Mouse (Mus musculus): ENCODE results near the gene Zfp428.

Gene Zfp428

DNA sequence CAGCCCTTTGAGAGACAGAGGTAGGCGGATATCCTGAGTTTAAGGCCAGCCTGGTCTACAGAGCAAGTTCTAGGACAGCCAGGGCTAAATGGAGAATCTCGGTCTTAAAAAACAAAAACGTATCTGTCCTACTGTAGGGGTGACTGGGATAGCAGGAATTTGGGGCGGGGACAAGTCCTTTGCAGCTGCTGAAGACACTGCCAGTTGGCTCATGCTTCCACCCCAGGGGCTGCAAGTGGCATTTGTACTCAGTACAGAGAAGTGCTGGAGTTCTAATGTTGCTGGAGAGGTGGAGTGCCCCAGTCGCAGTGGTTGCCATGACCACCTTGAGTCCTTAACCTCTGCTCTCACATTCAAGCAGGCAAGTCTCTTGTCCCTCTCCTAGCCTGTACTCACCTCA, 16.0 kb downstream of the Zfp428 start:
- DNase-seq (ENCODE audit: low spot score) = no peak

DNA sequence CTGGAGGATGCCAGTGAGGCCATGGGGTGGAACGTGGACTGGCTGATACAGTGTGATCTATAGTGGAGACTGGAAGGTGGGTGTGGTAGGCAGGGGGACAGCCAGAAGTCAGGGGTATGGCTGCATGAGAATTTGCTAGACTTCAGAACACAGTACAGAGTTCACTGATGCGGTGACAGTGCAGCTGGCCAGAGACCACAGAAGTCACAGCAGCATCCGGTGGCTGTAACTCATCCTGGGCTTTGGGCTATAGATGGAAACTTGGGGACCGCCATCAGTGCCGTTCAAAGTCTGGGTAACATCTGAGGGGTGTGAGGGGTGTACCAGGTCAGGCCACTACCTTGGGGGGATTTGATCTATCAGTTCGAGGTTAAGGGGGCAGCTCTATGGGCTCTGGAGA, 16.9 kb downstream of the Zfp428 start:
- no peak for DNase-seq (ENCODE audit: low spot score)

GRCm38 (mm10) chr7:24524978-24525377, 18.2 kb downstream of the Zfp428 start:
- no peak for DNase-seq (ENCODE audit: low spot score)

- no peak for DNase-seq (ENCODE audit: low spot score)
Observed at GRCm38 (mm10) chr7:24525686-24526420, 19.0 kb downstream of the Zfp428 start.

- no peak for DNase-seq (ENCODE audit: low spot score)
Observed at GRCm38 (mm10) chr7:24528861-24529260, 22.1 kb downstream of the Zfp428 start.

- DNase-seq (ENCODE audit: low spot score) = no peak
Observed at GRCm38 (mm10) chr7:24529580-24529979, 22.8 kb downstream of the Zfp428 start.

DNA sequence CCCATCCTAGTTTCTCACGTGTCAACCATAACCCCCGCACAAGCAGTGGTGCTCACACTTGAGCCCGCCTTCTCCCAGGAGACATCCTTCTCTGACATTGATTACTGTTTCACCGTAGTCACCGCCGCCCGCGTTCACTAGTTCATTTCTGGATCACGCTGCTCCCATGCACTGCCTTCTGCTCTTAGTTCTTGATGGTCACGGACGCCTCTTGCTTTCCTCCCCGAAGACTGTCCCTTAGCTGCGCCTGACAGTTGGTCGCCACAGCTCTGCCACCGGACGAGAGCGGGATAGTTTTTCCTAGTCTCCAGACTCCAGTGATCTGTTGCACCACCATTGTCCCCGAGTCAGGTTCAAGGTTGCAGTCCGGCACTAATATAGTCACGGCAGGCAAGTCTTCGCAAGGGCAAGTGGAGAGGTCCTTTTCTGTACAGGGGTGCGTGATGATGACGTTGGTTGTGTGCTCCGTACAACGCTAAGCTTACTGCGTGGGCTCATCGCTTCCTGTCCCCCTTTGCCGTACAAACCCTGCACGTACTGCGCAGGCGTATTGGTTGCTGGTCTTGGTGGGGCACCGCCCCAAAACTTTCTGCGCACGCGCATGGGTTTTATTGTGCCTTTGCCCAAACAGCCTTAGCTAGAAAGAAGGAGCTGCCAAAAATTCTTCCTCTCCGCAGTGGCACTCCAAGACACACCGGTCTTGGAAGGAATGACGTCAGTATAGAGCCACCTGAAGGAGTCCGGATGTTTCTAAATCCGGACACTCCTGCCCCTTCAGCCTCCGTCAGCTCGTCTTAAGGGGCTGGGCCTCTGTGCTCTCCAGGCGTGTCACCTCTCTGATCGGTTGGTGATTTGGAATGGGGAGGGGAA, 23.5 kb downstream of the Zfp428 start, which contains the start of gene Irgq:
Gene Irgq (plus strand): TSS at position 628 of the 870 bp plus-strand sequence.
- DNase-seq (ENCODE audit: low spot score) = peak; percentile 98

DNA sequence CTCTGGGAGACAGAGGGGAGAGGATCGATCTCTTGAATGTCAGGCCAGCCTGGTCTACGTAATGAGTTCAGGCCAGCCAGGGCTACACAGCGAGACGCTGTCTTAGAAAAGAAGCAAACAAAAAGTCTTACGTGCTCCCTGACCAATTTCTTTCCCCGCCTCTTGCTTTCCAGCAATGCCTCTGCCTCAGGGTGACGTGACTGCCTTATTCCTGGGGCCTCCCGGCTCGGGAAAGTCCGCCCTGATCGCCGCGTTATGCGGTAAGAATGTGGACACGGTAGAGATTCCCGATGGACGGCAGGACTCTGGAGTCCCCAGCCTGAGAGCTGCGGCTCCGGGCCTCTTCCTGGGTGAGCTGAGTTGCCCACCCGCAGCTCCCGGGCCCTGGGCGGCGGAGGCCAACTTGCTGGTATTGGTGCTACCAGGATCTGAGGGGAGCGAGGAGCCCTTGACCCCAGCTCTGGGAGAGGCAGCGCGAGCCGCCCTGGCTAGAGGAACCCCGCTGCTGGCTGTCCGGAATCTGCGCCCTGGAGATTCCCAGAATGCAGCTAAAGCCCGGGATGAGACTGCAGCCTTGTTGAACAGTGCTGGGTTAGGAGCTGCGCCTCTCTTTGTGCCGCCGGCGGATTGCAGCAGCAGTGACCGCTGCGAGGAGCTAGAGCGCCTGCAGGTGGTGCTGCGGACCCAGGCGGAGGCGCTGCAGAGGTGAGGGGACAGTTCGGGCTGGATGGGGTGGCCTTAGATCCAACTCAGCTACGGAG, 24.6 kb downstream of the Zfp428 start:
- peak; percentile 84 for DNase-seq (ENCODE audit: low spot score)

- DNase-seq (ENCODE audit: low spot score) = no peak
Observed at GRCm38 (mm10) chr7:24533031-24533571, 26.3 kb downstream of the Zfp428 start.

DNA sequence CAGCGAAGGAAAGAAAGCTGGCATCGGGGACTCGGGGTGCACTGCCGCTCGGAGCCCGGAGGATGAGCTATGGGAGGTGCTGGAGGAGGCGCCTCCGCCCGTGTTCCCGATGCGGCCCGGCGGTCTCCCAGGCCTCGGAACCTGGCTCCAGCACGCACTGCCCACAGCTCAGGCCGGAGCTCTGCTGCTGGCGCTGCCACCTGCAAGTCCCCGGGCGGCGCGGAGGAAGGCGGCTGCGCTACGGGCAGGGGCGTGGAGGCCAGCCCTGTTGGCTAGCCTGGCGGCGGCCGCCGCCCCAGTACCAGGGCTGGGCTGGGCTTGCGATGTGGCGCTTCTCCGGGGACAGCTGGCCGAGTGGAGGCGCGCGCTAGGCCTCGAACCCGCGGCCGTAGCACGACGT, 27.0 kb downstream of the Zfp428 start:
- peak; percentile 40 for DNase-seq (ENCODE audit: low spot score)

- no peak for DNase-seq (ENCODE audit: low spot score)
Observed at GRCm38 (mm10) chr7:24534301-24534700, 27.5 kb downstream of the Zfp428 start.

DNA sequence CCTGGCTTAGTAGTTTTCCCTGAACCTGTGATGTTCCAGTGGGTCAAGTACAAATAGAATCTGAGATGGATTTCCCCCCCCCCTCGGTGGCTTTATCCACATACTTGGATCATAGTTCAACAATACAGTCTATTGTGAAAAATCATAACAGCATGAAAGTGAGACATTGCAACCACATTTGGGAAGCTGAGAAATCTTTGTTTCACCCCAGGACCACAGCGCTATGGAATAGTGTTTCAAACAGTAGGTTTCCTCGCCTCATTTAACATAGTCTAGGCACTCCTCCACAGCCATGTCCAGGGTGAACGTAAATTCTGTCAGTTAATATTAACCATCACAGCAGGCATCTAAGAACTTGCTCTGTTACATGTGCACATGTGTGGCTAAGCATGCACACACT, 30.3 kb downstream of the Zfp428 start:
- no peak for DNase-seq (ENCODE audit: low spot score)

DNA sequence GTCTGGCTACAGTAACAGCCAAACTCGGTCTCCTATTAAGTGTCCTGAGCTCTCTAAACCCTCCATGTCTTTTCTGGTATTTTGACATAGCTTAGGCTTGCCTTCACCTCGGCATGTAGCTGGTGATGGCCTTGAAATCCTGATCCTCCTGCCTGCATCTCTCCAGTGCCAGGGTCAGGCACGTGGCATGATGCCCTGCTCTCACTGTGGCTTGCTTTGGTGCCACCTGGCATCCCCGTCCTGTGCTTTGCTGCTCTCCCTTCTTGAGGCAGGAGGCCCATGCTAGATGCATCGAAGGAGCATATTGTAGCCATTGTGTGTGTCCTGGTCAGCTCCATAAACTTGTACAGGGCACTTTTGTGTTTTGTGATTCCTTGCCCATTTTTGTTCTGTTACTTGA, 30.8 kb downstream of the Zfp428 start:
- DNase-seq (ENCODE audit: low spot score) = no peak

- no peak for DNase-seq (ENCODE audit: low spot score)
Observed at GRCm38 (mm10) chr7:24538154-24538553, 31.3 kb downstream of the Zfp428 start.

DNA sequence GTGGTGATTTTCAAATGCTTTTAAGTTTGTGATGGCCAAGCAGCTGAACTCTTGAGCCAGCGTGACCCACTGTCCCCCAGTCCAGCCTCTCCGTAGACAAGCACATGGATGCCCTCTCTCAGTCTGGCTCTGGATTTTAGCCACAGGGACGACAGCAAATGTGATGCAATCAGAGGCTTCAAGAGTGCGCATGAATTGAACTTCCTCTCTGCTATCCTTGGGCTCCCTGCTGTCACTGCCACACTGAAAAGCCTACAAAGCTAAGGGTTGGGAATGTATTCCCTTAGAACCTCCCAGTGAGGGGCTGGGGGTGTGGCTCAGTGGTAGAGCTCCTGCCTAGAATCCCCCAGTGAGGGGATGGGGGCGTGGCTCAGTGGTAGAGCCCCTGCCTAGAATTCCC, 31.9 kb downstream of the Zfp428 start:
- DNase-seq (ENCODE audit: low spot score) = no peak

DNA sequence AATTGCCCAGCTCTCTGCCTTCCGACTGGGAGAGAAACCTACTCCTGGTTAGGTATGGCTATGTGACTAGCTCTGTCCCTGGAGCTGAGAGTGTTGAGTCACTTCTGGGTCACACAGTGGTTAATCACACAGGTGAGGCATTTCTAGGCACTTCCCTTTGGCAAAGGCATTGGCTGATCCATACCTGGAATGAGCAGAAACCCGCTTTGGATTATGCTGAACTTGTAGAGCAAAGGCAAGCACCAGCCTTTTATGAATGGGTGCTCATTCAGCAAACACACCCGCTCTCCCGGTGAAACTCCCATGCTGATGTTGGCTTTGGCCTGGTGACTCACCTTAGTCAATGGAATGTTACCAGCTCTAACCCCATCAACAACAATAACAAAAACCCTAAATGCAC, 32.9 kb downstream of the Zfp428 start:
- DNase-seq (ENCODE audit: low spot score) = no peak

DNA sequence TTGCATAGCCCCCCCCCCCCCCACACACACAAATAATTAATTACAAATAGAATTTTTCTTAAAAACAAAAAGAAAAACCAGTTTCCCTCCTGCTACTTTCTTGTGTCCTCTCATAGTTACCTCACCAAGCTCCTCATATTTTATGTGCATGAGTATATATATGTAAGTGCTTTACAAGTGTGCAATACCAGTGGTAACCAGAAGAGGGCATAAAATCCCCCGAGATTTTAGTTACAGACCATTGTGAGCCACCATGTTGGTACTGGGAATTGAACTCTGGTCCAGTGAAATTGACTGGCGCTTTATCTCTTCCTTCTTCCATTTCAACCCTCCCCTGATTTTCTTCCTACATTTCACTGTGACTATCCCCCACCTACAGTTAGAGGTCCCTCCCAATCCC, 37.7 kb downstream of the Zfp428 start:
- no peak for DNase-seq (ENCODE audit: low spot score)

DNA sequence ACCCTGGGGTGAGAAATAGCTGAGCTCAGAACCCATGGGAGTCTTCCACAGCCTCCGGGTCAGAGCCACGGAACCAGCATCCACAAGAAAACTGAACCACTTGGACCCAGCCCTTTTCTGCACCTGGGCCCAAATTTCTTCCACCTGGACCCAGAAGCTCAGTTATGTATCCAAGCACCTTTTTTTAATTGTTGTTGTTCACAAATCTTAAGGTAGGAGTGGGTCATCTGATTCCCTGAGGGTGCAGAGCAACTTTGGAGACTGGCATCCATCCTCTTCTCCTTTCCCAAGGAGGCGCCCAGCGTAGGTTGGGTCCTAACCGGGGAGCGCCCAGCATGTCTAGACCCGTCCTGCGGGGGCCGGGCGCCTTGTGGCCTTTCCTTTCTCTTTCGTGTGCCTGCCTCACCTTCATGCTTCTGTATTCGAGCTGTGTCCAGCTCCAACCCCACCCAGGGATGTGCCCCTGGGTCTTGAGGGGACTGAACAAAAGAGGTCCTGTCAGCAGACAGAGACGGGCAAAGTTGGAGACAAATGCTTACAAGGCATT, 39.3 kb downstream of the Zfp428 start, which contains the start of the genes Pinlyp and Xrcc1:
Gene Pinlyp (minus strand): TSS at position 51 of the 547 bp plus-strand sequence.
Gene Xrcc1 (plus strand): TSS at position 222 of the 547 bp plus-strand sequence.
- DNase-seq (ENCODE audit: low spot score) = peak; percentile 51

DNA sequence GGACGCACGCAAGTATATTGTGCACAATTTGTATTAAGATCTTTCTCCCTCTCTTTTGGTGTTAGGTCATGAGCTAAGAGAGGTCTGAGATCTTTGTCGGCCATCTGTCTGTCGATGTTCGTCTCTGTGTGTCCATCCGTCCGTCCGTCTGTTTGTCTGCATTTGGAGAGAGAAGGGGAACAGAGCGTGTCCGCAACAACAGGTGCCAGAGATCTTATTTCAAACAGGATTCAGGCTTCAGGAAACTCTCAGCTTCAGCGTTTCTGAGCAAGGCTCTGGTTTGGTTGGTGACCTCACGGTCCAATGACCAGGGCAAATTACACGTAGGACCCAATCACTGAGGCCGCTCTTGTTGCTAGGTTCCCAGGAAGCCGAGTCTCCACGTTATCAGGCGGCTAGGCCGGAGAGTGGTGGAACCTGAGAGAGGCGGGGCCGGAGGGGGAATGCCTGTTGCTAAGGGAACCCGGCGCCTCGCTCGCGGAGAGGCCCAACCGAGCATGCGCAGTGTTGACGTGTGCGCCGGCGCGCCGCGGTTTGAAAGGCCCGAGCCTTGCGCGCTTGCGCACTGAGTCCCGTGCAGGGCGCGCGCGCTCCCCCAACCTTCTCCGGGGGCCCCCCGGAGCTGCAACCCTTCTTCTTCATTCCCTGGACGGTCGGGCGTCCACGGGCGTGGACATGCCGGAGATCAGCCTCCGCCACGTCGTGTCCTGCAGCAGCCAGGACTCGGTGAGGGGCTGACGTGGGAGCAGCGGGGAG, 40.0 kb downstream of the Zfp428 start:
- peak; percentile 99 for DNase-seq (ENCODE audit: low spot score)

DNA sequence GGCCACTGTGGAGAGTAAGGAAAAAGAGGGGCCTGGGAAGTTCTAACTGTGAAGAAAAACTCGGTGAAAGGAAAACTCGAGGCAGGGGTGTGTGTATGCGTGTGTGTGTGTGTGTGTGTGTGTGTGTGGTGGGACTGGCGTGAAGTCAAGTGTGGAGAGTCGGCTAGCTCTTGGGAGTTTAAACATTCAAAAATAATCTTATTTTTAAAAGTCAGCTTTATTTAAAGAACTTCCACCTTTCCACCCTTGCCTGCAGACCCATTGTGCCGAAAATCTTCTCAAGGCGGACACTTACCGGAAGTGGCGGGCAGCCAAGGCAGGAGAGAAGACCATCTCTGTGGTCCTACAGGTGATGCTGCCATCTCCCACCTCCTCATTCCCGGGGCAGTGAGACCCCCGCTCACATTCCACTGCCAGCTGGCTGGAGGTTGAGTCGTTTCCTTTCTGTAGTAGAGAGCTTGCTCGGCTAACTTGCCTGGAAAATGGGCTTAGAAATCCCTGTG, 40.8 kb downstream of the Zfp428 start:
- DNase-seq (ENCODE audit: low spot score) = no peak
